Mouse (Mus musculus): ENCODE measurements at regions not wholly inside any gene's neighbourhood (a gene's known extent, or its start where the extent isn't known, plus 50 kb on each side); places are given as distances from the start of the nearest gene placed in this dataset.
"Not testable (repeated sequence)": the region's sequence is repeated elsewhere in the genome, so short reads cannot be mapped to it uniquely, and the experiment has no call there.

DNA sequence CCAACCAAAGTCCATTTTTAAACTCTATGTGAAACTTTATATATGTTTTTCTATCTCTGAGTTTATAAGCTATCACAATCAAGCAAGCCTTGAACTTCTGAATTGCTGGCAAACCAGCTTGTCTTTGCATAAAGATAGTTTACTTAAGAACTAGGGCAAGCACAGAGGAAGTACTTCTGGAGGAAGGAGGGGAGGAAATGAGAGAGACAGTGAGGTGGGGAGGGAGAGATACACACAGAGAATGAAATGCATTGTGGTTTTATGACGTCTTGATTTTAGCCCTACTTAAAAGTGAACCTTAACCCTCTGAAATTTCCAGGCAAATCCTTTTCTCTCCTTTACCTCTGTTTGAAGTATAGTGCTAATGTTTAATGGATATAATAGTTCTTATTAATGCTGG lies 421.0 kb downstream of the Hs3st1 start:
- peak; percentile 47 for ATAC-seq

DNA sequence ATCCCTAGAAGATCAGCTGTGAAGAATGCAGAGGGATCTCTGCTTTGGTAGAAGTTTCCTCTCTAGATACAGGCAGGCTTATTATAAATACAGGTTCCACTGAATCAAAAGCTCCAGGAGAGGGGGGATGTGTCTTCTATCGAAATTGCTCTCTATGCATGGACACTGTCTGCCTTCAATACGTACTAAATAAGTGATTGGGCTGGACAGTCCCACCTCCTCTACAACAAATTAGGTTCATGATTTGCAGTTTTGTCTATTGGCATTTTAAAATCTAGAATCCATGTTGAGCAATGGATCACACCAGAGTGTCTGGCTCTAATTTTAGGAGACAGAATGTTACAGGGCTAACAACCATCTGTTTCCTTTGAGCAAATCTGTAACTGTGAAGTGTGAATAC lies 429.9 kb downstream of the Hs3st1 start:
- no peak for ATAC-seq

DNA sequence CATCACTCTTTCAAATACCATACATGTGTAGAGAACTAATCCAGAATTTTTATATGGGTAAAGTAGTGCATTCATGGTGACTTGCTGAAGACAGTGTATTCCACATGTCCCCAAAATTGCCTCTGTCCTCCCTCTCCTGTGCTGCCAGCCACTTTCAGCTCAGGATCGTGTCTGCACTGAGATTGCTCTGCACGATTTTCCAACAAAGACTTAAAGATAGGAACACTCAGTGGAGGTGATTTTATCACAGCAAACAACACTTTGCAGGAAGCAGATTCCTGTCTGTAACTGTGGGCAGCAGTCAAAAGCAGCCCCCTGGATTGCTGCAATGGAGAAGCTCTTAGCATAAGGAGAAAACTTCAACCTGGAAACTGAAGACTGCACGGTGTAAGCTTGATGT lies 438.8 kb downstream of the Hs3st1 start:
- no peak for ATAC-seq

DNA sequence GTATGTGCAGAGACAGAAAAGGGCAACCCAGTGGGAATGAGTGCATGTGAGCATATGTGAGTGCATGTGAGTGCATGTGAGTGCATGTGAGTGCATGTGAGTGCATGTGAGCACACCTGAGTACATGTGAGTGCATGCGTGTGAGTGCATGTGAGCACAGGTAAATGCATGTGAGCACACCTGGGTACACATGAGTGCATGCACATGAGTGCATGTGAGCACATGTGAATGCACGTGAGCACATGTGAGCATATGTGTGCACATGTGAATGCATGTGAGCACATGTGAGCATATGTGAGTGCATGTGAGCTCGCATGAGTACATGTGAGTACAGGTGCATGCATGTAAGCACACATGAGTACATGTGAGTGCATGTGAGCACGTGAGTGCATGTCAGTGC lies 434.6 kb upstream of the Clnk start:
- no peak for ATAC-seq

DNA sequence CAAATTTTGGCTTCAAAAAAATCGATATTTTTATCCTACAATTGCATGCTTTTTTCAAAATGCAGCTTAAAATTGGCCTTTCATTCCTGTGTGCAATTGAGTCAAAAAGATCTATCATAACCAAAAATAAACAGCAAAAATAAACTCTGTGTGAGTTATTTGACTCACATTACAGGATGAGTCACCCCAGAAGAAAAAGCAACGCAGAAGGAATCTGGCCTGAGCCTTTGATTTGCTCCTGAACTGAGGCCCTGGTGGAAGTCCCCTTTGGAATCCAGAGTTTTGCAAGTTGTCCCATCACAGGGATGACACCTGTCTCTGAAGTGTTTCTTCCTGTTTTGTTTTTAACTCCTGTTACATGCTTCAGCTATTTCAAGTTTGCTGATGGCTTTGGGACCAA lies 429.2 kb upstream of the Clnk start:
- ATAC-seq = no peak

DNA sequence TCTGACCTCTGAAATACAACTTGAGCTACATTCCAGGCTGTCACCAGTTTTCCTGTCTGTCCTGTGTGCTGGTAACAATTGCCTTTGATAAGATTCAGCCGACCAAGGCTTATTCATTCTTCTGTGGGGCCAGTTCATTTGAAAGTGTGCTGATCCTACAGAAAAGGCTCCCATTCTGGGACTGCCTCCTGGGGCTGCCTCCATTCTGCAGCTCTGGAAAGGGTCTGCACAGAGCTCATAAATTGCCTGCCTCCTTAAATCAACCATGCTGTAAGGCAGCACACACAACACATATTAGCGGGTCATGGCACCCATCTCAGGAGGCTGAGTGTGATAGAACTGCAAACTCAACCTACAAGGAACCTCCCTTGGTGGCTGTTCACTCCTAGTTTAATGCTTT lies 416.2 kb upstream of the Clnk start:
- no peak for ATAC-seq

DNA sequence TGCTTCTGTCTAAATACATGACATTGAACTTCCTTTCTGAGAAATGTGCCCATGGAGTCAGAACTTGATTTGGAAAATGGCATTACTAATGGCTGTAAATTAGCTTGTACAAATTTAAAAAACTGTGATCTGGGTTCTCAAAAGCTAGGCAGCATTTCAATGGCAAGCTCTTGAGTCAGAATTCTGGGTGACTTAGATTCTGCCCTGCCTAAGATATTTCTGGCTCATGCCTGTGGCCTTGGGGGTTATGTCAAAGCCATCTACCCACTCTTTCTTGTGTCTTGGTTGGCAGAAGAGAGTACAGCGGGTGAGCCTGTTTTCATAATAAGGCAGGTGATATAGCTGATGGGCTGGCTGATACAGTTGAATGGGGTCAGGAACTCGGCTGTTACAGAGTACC lies 404.4 kb upstream of the Clnk start:
- no peak for ATAC-seq

DNA sequence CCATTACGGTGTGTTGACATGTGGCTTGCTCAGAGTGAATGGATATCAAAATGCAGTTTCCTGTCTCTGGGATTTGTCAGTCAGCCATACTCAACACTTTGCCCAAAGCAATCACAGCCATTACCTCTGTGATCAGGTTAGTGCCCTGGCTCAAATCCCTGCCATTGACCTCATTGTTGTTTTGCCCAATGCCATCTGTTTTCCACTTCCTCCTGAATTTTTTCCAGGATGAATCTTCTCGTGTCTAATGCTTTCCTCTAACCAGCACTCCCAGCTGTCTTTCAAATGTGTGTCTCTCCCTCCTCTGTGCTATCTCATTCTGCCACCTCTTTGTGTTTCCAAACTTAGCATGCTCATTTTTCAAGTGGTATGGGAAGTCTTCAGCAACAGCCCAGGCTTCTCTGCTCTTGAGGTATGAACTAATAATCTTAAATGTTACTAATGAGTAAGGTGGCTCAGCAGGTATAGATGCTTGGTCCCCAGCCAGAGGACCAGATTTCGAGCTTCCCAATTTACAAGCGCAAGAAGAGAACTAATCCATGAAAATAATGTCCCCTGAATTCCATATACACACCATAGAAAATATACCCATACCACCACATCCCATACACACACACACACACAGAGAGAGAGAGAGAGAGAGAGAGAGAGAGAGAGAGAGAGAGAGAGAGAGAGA lies 397.2 kb upstream of the Clnk start:
- no peak for ATAC-seq

DNA sequence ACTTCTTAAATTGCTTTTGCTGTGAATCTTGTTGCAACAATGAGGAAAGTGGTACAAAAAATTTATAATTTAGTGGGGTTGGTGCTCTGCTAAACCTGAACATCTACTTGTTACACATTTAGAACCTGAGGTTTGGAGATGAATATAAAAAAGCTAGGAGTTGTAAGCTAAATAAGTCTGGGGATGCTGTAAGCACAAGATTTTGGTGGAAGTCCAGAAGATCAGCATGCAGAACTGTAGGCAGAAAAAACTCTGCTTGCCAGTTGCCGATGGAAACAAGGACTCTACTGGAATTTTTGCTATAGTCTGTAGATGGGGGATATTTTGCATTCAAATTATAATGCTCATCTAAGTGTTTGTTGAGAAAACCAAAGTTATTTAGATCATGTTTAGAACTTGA lies 390.5 kb upstream of the Clnk start:
- ATAC-seq = no peak

DNA sequence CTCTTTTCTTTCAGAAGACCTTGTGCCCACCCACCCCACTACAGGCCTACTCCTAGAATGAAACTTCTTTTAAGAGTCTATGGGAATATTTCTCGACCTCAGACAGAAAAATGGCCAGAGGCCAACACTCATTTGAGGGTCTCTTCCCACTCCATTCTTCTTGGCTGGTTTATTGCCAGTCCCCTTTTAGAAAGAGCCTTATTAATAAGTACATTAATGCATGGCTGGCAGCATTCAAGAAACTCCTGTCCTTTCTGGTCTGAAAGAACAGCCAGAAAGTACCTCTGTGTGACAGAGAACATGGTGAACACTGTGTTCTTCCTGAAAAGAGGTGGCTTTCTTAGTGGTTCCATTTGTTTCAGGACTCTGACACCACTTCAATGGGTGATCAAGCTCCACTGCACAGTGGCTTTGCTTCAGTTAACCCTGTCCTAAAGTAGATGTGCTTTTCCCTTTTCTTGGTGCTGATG lies 384.1 kb upstream of the Clnk start:
- no peak for ATAC-seq

DNA sequence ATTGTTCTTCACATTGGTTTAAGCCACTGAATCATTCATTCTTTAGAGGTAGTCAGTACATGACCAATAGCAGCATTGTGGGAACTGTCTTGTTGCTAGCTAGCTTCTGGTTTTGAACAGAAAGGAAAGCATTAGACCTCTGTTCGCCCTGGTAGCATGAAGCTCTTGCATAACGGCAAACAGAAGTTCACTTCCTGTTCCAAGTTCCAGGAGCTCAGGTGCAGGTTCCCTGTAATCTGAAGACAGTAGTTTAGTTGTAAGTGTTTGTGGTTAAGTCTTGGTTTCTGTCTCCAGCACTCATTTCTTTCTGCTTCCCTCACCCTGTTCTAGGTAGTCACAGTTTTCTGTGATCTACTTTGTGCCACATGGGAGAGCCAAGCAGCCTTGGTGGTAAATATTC lies 381.1 kb upstream of the Clnk start:
- peak; percentile 41 for ATAC-seq

DNA sequence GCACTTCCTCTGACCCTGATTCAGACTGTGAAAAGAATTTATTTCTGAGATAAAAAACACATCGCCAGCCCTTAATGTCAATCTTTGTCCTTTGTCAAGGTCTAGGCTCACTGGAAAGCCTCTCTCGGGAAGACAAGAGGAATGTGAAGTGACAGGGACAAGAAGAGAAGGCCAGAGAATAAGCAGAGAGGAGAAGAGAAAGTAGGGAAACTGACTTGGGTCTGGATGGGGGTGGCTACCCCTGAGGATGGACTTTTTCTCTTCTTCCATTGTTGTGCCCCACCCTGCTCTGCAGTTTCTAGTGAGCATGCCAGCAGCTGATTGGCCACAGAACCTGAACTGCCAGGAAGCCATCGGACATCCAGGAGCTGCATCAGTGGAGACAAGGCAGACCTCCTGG lies 375.6 kb upstream of the Clnk start:
- ATAC-seq = no peak

DNA sequence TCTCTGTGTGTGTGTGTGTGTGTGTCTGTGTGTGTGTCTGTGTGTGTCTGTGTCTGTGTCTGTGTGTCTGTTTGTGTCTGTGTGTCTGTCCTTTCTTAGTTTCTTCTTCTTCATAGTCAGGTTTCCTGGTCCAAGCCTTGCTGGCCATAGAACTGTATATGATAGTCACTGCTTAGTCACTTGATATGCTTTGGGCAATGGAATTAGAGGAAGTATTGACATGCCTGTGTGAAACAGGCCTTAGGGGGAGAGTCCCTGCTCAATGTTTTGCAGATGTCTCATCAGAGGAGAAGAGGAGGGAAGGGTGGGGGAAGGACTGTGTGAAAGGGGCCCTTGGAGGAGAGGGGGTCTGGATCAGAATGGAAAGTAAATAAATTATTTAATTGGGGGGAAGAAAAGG lies 374.4 kb upstream of the Clnk start:
- ATAC-seq = no peak

DNA sequence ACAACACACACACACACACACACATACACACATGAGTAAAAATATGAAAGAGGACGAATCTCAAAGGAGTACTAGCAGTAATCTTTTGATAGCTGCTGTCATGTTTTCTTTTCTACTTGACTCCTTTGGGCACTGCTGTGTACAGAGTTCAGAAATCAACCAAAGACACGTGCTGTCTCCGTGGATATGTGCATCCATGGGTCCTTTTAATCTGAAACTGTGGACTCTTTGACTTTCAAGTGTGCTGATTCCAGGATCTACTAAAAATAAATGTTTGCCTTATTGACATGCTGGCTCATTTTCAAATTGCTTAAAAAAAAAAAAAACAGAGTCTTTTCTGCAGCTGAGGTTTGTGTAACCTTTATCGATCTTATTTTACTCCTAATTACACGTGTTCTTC lies 343.1 kb upstream of the Clnk start:
- ATAC-seq = no peak

DNA sequence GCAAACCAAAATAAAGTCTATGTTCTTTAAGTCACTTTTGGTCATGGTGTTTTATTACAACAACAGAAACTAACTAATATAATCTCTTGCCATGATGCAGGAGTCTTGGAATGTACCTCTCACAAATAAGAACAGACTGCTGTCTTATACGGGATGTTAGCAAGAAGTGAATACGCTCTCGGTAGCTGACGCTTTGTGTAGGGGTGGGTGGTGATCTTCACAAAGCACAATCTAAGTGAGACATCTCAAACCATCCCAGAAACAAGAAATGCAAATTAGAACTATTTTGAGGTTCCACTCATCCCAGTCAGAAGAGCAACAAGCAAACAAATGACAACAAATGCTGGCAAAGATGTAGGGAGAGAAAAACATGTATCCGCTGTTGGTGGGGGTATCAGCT lies 339.7 kb upstream of the Clnk start:
- no peak for ATAC-seq

DNA sequence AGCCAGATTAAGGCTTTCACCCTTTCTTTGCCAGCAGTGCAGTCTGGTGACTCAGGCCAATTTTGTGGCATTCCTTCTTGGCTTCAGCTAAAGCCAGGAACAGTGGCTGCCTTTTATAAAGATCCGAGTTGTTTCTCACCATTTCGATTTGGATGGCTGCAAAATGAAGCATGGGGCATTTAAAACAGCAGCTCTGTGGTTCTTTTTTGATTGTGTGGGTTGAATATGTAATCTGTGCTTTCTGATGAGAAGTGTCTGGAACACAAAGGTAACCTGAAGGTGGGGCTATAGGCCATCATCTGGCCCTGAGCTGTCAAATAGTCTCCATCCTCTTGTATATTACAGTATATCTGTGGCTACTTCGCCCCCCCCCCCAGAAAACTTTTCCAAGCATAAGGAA lies 338.4 kb upstream of the Clnk start:
- ATAC-seq = no peak

DNA sequence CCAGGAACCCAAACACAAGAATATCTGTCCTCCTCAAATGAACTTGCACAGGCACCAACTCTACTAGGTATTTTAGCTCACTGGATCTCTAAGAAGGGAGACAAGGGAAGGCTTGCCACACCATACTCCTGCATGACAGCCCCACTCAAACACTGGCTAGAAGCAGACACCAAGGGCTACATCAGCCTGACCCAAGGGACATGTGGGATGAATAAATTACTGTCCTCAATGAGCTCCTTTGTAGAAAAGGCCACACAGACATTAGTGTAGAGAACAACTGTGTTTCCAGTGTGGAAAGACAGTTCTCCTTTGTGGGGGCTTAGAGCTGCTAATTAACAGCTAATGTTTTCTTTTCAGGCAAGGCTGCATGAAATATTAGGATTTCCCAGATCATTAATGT lies 335.9 kb upstream of the Clnk start:
- no peak for ATAC-seq

DNA sequence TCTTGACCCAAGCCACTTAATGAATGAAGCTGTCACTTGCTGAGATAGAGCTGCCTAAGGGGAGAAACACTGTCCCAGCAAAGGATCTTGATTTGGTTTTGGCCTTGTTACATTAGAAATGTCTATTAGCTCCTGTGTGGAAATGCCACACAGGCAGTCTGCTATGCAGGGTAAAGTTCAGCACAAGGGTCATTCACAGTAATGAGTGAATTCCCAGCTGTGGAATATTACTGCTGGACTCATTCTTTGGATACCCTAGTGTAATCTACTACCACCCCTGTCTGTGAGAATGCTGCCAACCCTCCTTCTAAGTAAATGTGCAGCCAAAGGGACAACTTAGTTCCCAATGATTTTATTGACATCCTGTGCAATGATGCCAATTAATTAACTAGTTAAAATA lies 322.2 kb upstream of the Clnk start:
- ATAC-seq = no peak

DNA sequence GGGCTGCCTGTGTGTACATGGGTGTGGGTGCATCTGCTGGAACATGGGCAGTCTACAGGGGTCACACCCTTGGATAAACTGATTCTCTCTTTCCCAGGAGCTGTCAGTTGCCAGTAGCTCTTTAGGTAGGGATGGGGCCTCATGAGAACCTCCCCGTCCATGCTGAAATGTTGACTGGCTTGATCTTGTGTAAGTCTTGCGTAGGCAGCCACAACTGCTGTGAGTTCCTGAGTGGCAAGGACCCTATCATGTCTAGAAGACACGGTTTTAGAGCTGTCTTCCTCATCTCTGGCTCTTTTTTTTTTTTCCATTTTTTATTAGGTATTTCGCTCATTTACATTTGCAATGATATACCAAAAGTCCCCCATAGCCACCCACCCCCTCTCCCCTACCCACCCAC lies 314.5 kb upstream of the Clnk start:
- not testable (repeated sequence) for ATAC-seq

DNA sequence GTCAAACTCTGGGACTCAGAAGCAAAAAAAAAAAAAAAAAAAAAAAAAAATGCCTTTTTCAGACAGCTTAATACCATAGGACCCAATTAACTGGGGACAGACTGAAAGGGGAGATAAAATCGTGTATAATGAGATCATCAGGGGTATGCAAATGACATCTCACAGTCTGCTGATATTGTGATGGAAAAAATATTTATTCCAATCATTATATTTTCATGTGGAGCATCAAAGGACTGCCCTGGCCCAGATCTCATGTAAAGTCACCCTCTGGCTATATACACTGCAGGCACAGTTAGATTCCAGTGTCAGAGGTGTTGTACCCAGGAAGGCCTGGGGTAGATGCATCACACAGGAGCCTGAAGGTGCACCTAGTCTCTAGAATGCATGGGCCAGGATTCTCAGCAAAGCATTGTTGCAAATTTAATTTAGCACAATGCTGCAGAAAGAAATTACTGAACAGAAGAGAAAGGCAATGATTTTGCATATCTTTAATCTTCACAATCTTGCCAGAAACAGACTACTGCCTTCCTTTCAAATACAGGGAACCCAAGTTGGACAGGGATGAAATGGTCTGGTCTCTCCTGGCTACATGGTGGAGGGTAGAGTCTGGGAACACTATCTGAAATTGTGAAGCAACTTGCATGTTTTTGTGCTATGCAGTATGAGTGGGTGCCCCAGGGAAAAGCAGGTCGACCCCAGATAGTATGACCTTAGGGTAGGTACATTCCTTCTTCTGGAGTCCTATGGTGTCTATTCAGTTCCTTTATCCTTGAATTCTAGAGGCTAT lies 305.2 kb upstream of the Clnk start:
- no peak for ATAC-seq

DNA sequence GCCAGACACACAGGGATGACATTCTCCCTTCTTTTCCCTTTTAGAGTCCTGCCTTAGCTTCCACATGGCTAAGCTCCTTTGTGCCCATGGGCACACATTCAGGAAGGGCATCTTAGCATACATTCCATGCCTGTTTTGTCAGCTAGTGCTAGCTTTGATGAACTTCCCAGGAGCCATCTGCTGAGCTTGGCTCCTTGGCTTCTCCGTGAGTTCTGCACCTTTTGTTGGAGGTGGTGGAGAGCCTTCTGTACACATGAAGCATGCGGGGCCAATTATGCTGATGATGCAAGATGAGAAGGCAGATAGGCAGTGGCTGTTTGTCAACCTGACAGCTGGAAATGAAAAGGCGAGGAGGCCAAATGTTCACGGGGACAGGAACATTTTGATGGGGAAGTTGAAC lies 304.4 kb upstream of the Clnk start:
- ATAC-seq = no peak

DNA sequence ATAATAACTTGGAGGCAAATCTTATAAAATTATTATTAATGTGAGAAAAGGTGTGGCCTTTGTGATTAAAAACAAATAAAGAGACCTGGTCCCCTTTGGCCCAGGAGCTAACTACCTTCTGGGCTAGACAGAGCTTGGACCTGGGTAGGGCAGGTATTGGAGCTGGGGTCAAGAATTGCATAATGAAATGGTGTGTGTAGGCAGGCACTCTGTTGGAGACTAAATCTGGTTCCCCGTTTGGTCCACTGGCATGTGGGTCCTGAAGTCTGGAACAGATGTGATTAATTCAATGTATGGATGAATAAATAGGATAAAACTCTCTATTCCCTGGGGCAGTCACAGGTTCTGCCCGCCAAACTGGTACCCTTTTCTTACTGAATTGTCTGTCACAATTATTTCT lies 301.3 kb upstream of the Clnk start:
- no peak for ATAC-seq

DNA sequence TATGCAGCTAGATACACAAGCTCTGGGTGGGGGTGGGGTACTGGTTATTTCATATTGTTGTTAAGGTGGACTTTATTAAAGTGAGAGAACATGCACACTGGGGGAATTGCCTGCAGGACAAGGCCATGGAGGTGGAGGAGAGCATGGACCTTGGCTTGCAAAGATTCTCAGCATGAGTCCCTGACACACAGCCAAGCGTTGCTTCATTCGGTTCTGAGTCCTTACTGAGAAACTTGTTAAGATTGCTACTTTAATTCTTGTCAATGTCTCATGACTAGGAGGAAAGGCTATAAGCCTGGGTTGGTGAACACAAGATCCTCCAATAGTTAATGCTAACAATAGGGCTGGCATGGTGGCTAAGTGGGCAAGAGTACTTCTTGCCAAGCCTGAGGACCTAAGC lies 300.3 kb upstream of the Clnk start:
- no peak for ATAC-seq

DNA sequence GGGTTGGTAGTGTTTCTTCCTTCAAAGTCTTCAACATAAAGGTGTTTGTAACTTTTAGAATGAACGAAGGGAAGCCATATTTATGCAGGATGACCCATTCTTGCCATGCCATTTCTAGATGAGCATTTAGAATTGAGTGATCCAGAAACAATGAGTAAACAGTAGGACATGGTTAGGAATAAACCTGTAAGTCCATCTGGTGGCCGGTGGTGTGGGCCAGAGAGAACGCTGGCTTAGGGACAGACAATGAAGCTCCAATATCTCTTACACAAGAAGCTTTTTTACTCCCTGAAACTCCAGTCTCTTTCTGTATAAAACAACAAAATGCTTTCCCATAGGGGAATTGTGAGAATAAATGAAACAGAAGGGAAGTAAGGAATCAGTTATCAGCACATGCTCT lies 296.9 kb upstream of the Clnk start:
- ATAC-seq = no peak

DNA sequence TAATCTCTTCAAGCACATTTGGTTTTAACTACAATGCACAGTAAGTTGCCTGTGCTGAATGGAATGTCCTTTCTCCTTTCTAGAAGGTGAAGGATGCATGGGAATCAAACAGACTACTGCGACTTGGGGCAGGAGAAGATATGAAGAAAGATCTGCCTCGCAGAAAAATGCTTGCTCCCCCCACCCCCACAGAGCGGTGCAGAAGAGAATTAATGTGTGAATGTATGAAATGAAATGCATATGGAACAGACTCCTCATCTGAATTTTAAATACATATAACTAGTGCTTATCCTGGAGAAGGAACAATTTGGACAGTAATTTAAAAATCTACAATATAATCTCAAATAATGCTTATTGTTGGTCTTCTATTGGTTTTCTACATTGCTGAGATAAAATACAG lies 283.0 kb upstream of the Clnk start:
- ATAC-seq = no peak

Measured in CD4-positive, CD25-positive, alpha-beta regulatory T cell, adult 4 months (primary cell).